Comparison of ENCODE assay signal across 8 mouse cellular contexts in genomic region chr9:107289211-107290076, GRCm38 (mm10). TPM values are rescaled to one million over a fixed set of nuclear protein-coding genes. Genes with fewer than 3 reads are reported as not detected.
DNase-seq lines count a peak whose midpoint lies in the region; ATAC-seq and TF ChIP-seq lines count a peak whose summit lies in the region.

TSS of gene Mapkapk3 (minus strand) at chr9:107289877.

- WGBS in heart, embryonic 14.5 days, result 2% methylated on average over 49 of the region's 49 CpGs
- 3% methylated on average over 49 of the region's 49 CpGs for WGBS in lung, adult 2 months
- 3% methylated on average over 49 of the region's 49 CpGs for WGBS in neural tube, embryonic 14.5 days

- H3K36me3 ChIP-seq in CH12.LX (replicated peaks in 1 of 2; ENCODE audit: control insufficient read depth in 1 of 2, insufficient read depth in 1 of 2, low read length in 1 of 2), result peaks cover 6 to 29% of the 10 kb centered on the region in 2 experiments
- no peaks in the 10 kb centered on the region for H3K36me3 ChIP-seq in heart, embryonic 14.5 days (ENCODE audit: control insufficient read depth, insufficient read depth, low read length)
- no peaks in the 10 kb centered on the region for H3K36me3 ChIP-seq in neural tube, embryonic 14.5 days (ENCODE audit: control insufficient read depth, insufficient read depth, low read length)

- H3K4me1 ChIP-seq in CH12.LX (ENCODE audit: control insufficient read depth in 1 of 2, insufficient read depth in 2 of 2), result peaks cover 6 to 47% of the 10 kb centered on the region in 2 experiments
- peaks cover 44% of the 10 kb centered on the region for H3K4me1 ChIP-seq in bone marrow macrophage, adult 2 months (ENCODE audit: control insufficient read depth, insufficient read depth, low read length)
- H3K4me1 ChIP-seq in heart, embryonic 14.5 days (ENCODE audit: control insufficient read depth in 2 of 2, insufficient read depth in 2 of 2, low read length in 2 of 2), result peaks cover 5 to 18% of the 10 kb centered on the region in 2 experiments
- peaks cover 6% of the 10 kb centered on the region for H3K4me1 ChIP-seq in lung, adult 2 months (ENCODE audit: control insufficient read depth, insufficient read depth, low read length)
- peaks cover 5% of the 10 kb centered on the region; the same call in 1 of the 2 replicates for H3K4me1 ChIP-seq in neural tube, embryonic 14.5 days (ENCODE audit: control insufficient read depth, insufficient read depth, low read length)

- TF ChIP-seq EP300 in CH12.LX (IDR thresholded peaks at IDR 0.05; ENCODE audit: low read length), result no peak

- dilution Hi-C loops in CH12.LX (cut with MboI; ENCODE audit: extremely low pct_ligation_motif_present, extremely low pct_unique_long_range_greater_than_20kb, low sequenced_read_pairs), result no loop called here

- H3K4me3 ChIP-seq in CH12.LX (replicated peaks in 1 of 3; ENCODE audit: low read depth in 2 of 3, low read length in 2 of 3, poor library complexity in 1 of 3), result peak within 1 kb of the TSS; percentile 80 to 85 (median 81)
- peak within 1 kb of the TSS; percentile 83 for H3K4me3 ChIP-seq in bone marrow macrophage, adult 2 months (ENCODE audit: insufficient read depth, low read length)
- H3K4me3 ChIP-seq in heart, embryonic 14.5 days (ENCODE audit: control insufficient read depth in 1 of 2, insufficient read depth in 1 of 2, low read depth in 1 of 2, low read length in 2 of 2), result peak within 1 kb of the TSS; percentile 55 to 56
- peak within 1 kb of the TSS; percentile 85 for H3K4me3 ChIP-seq in lung, adult 2 months (replicated peaks; ENCODE audit: extremely low read depth, low read depth, low read length)
- H3K4me3 ChIP-seq in neural tube, embryonic 14.5 days (ENCODE audit: low read depth, low read length), result peak within 1 kb of the TSS; percentile 27

- no peaks in the 10 kb centered on the region for H3K79me2 ChIP-seq in CH12.LX (replicated peaks; ENCODE audit: control insufficient read depth, extremely low read depth, insufficient read depth, poor library complexity, severe bottlenecking)

- TF ChIP-seq CTCF in CH12.LX (conservative IDR thresholded peaks at IDR 0.05 in 1 of 2, IDR thresholded peaks at IDR 0.05 in 1 of 2; ENCODE audit: low read depth in 2 of 2, low read length in 2 of 2), result peak in 1 of 2 experiments; percentile 52; a peak in 2 of 4 replicates
- TF ChIP-seq CTCF in bone marrow macrophage, adult 2 months (IDR thresholded peaks at IDR 0.05; ENCODE audit: low read depth, low read length), result no peak
- peak; percentile 36; the same call in 1 of the 2 replicates for TF ChIP-seq CTCF in lung, adult 2 months (IDR thresholded peaks at IDR 0.05; ENCODE audit: insufficient read depth, low read length)

- no peaks in the 10 kb centered on the region for H3K9me3 ChIP-seq in CH12.LX (replicated peaks; ENCODE audit: low read length)
- no peaks in the 10 kb centered on the region for H3K9me3 ChIP-seq in heart, embryonic 14.5 days (ENCODE audit: control insufficient read depth, low read length)
- no peaks in the 10 kb centered on the region for H3K9me3 ChIP-seq in neural tube, embryonic 14.5 days (ENCODE audit: control insufficient read depth, low read length)

- H3K4me2 ChIP-seq in CH12.LX (ENCODE audit: insufficient read depth, low read depth, poor library complexity, severe bottlenecking), result peak within 1 kb of the TSS; percentile 83
- H3K4me2 ChIP-seq in heart, embryonic 14.5 days (ENCODE audit: low read length), result peak within 1 kb of the TSS; percentile 90
- H3K4me2 ChIP-seq in neural tube, embryonic 14.5 days (ENCODE audit: low read depth, low read length), result peak within 1 kb of the TSS; percentile 51

- ATAC-seq in heart, embryonic 14.5 days (ENCODE audit: insufficient number of reproducible peaks, insufficient read depth, low FRiP score, low read depth), result peak; percentile 86
- peak; percentile 54; the same call in 1 of the 2 replicates for ATAC-seq in neural tube, embryonic 14.5 days (ENCODE audit: low read depth)

- no peak; the same call in none of the 2 replicates for TF ChIP-seq RAD21 in CH12.LX (IDR thresholded peaks at IDR 0.05; ENCODE audit: low read depth, low read length)

- peak within 1 kb of the TSS; percentile 78 for H3K27ac ChIP-seq in CH12.LX (ENCODE audit: insufficient read depth, low read depth)
- H3K27ac ChIP-seq in bone marrow macrophage, adult 2 months (ENCODE audit: insufficient read depth, low read depth, low read length), result peak within 1 kb of the TSS; percentile 89
- peak within 1 kb of the TSS in 1 of 2 experiments; percentile 35; a peak in 1 of 4 replicates for H3K27ac ChIP-seq in heart, embryonic 14.5 days (replicated peaks in 1 of 2; ENCODE audit: control insufficient read depth in 1 of 2, insufficient read depth in 1 of 2, low read depth in 2 of 2, low read length in 2 of 2)
- H3K27ac ChIP-seq in neural tube, embryonic 14.5 days (ENCODE audit: low read depth, low read length), result no peak within 1 kb of the TSS

- in situ Hi-C loops in CH12.LX (cut with MboI; ENCODE audit: low pct_ligation_motif_present, low pct_unique_long_range_greater_than_20kb, low sequenced_read_pairs), result loop anchor here (5.0 to 25.0 kb wide), 3 partner anchors 42 to 627 kb away; partner anchors contain the start of gene Grm2

- peak within 1 kb of the TSS; percentile 70 for H3K9ac ChIP-seq in CH12.LX (ENCODE audit: insufficient read depth, low read depth)
- peak within 1 kb of the TSS; percentile 73 for H3K9ac ChIP-seq in heart, embryonic 14.5 days (ENCODE audit: low read length)
- H3K9ac ChIP-seq in neural tube, embryonic 14.5 days (replicated peaks; ENCODE audit: low read depth, low read length), result no peak within 1 kb of the TSS

- peak; percentile 65 for TF ChIP-seq POLR2A in CH12.LX (IDR thresholded peaks at IDR 0.05; ENCODE audit: low read depth, low read length)
- TF ChIP-seq POLR2A in bone marrow macrophage, adult 2 months (IDR thresholded peaks at IDR 0.05; ENCODE audit: borderline replicate concordance, low read depth, low read length), result peak; percentile 83
- peak; percentile 50; the same call in 1 of the 2 replicates for TF ChIP-seq POLR2A in lung, adult 2 months (IDR thresholded peaks at IDR 0.05; ENCODE audit: borderline replicate concordance, extremely low read depth, low read depth, low read length)

- DNase-seq in CH12.LX (ENCODE audit: extremely low read depth), result peak; percentile 97
- DNase-seq in fat pad, adult 2 months (ENCODE audit: extremely low read depth, low read depth, low spot score), result peak; percentile 76
- peak; percentile 93 for DNase-seq in kidney, postnatal 10 days
- peak; percentile 87 for DNase-seq in lung, adult 2 months
- peak; percentile 93 for DNase-seq in thymus, postnatal 0 days (ENCODE audit: low spot score)

- H3K27me3 ChIP-seq in CH12.LX (replicated peaks), result peaks cover 8% of the 10 kb centered on the region
- H3K27me3 ChIP-seq in heart, embryonic 14.5 days (ENCODE audit: control insufficient read depth, insufficient read depth, low read length), result no peaks in the 10 kb centered on the region
- peaks cover 2% of the 10 kb centered on the region; the same call in 1 of the 2 replicates for H3K27me3 ChIP-seq in neural tube, embryonic 14.5 days (ENCODE audit: control insufficient read depth, insufficient read depth, low read length)

TF ChIP-seq in CH12.LX, 34 proteins besides CTCF, POLR2A, EP300 and RAD21 (continues in another document):
- TF ChIP-seq HCFC1 (IDR thresholded peaks at IDR 0.05; ENCODE audit: low read depth, low read length) (peak; percentile 60), TCF12 (IDR thresholded peaks at IDR 0.05; ENCODE audit: low read depth, low read length) (no peak), ZMIZ1 (IDR thresholded peaks at IDR 0.05; ENCODE audit: low read depth, low read length) (no peak; the same call in 1 of the 2 replicates), SIN3A (IDR thresholded peaks at IDR 0.05; ENCODE audit: low read length) (peak; percentile 81; the same call in 1 of the 2 replicates), MEF2A (IDR thresholded peaks at IDR 0.05; ENCODE audit: borderline replicate concordance, low read depth, low read length) (peak; percentile 47; the same call in 1 of the 2 replicates), JUN (IDR thresholded peaks at IDR 0.05; ENCODE audit: insufficient read depth, low read depth, low read length) (no peak), IRF4 (IDR thresholded peaks at IDR 0.05; ENCODE audit: low read depth, low read length) (peak; percentile 54; the same call in 1 of the 2 replicates), RCOR1 (conservative IDR thresholded peaks at IDR 0.05; ENCODE audit: low read depth, low read length) (0 out of 2 replicates have a peak, but pooled peaks have one; percentile 33), ZKSCAN1 (IDR thresholded peaks at IDR 0.05; ENCODE audit: borderline replicate concordance, low read depth, low read length) (no peak), POLR2AphosphoS2 (IDR thresholded peaks at IDR 0.05; ENCODE audit: low read depth, low read length) (no peak), CHD1 (IDR thresholded peaks at IDR 0.05; ENCODE audit: low read depth, low read length) (no peak), NRF1 (IDR thresholded peaks at IDR 0.05; ENCODE audit: low read depth, low read length) (no peak), JUND (conservative IDR thresholded peaks at IDR 0.05; ENCODE audit: low read depth, low read length) (no peak), MAZ (IDR thresholded peaks at IDR 0.05; ENCODE audit: low read depth, low read length) (no peak), E2F4 (IDR thresholded peaks at IDR 0.05; ENCODE audit: insufficient replicate concordance, low read depth, low read length) (no peak), TBP (conservative IDR thresholded peaks at IDR 0.05; ENCODE audit: low read depth, low read length) (peak; percentile 48; the same call in 1 of the 2 replicates), PAX5 (IDR thresholded peaks at IDR 0.05; ENCODE audit: low read length) (no peak), ZNF384 (IDR thresholded peaks at IDR 0.05; ENCODE audit: low read depth, low read length) (no peak), MYC (IDR thresholded peaks at IDR 0.05; ENCODE audit: low read depth, low read length) (peak; percentile 44; the same call in 1 of the 2 replicates), MXI1 (IDR thresholded peaks at IDR 0.05; ENCODE audit: low read depth, low read length) (peak; percentile 89), GABPA (IDR thresholded peaks at IDR 0.05; ENCODE audit: insufficient replicate concordance, low read depth, low read length) (no peak)

RNA-seq across cellular contexts. Expression of gene Mapkapk3, which starts in this region (rescaled TPM):
- total RNA-seq in CH12.LX (2012; rRNA removed) (33.3 and 39.8 TPM in 2 replicates), CH12.LX (2014; rRNA removed) (29.1 and 29.9 TPM in 2 replicates)
- 30.1 and 33.1 TPM in 2 replicates for polyA plus RNA-seq in CH12.LX (2012; ENCODE audit: insufficient read length, low read depth)
- 51.9 and 53.6 TPM in 2 replicates for polyA plus RNA-seq in bone marrow macrophage, adult 2 months (2012; ENCODE audit: insufficient read depth, insufficient read length, missing spikeins)
- 6.4 and 6.5 TPM in 2 replicates for polyA plus RNA-seq in heart, embryonic 14.5 days (2014; fragmentation: Nextera tagmentation; extraction: Ambion mirVana)
- polyA plus RNA-seq in lung, adult 2 months (2012; rRNA removed), result 29.3 and 41.1 TPM in 2 replicates
- polyA plus RNA-seq in neural tube, embryonic 14.5 days (2014; fragmentation: Nextera tagmentation; extraction: Ambion mirVana), result 2.1 and 2.2 TPM in 2 replicates
- 21.9 and 22.5 TPM in 2 replicates for polyA plus RNA-seq in thymus, postnatal 0 days (2015; fragmentation: Nextera tagmentation; extraction: Ambion mirVana)

Comparison
In these comparisons a context has a peak if more than half of its experiments do, and no peak if none do; other contexts are left out.
1. H3K4me3 ChIP-seq: peak in every context shown above with its lines; median percentile 85 in lung, adult 2 months; 83 in bone marrow macrophage, adult 2 months; 81 in CH12.LX; 56 in heart, embryonic 14.5 days; 27 in neural tube, embryonic 14.5 days.